Mouse (Mus musculus) testis, adult 2 months (tissue): ENCODE measurements around the gene Ndufaf7.

Experiments
- CTCF ChIP-seq: fragments of 200-500 bp; IDR thresholded peaks from 2 replicates; pipeline ENCODE4 v1.5.1; 2012; ENCODE audit warnings: low read depth, mild to moderate bottlenecking, inconsistent platforms, low read length, moderate library complexity; ENCODE audit not compliant: control insufficient read depth, insufficient read depth, insufficient replicate concordance
- POLR2A ChIP-seq: fragments of 200-500 bp; IDR thresholded peaks from 2 replicates; pipeline ENCODE4 v1.6.1; 2012; ENCODE audit warnings: low read depth, mild to moderate bottlenecking, inconsistent platforms, low read length, moderate library complexity; ENCODE audit not compliant: control insufficient read depth

DNA sequence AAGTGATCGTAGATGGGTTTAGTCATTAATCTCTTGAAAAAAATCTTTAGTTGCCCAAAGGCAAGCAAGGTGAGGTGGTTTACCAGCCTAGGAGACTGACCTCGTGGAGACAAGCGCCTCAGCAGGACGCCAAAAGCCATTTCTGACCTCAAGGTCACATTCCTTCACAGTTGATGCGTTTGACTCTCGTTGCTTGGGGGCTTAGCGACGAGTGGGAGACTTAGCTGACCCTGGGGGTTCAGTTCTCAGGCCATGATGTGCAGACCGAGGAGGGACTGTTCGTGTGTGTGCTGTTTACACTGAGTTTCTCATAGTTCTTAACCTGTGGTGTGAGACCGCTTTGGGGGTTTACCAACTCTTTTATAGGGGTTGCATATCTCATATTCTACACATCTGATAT is 5.6 kb downstream of the Ndufaf7 start:
- TF ChIP-seq CTCF (no peak), POLR2A (no peak)
